Mouse (Mus musculus): ENCODE data around the gene Hikeshi. TPM values are rescaled to one million over a fixed set of nuclear protein-coding genes. Genes with fewer than 3 reads are reported as not detected.

Gene Hikeshi
- polyA plus RNA-seq, 1 experiment: 80.6 TPM

GRCm38 (mm10) chr7:89912356-89912755 is 28.6 kb downstream of the Hikeshi start:
- no peak overlapping the region for H3K27ac ChIP-seq (ENCODE audit: insufficient read depth, low read length)

GRCm38 (mm10) chr7:89909711-89910110 is 31.3 kb downstream of the Hikeshi start:
- DNase-seq: no peak
- 49% methylated on average over 4 of the region's 4 CpGs for WGBS
- no peak for TF ChIP-seq POLR2A (IDR thresholded peaks at IDR 0.05; ENCODE audit: borderline replicate concordance, insufficient read depth, low read length)
- no peak for TF ChIP-seq CTCF (IDR thresholded peaks at IDR 0.05; ENCODE audit: borderline replicate concordance, insufficient read depth, low read depth, low read length)
- H3K4me1 ChIP-seq (ENCODE audit: control insufficient read depth, insufficient read depth, low read length): no peaks in the 10 kb centered on the region
- no peaks in the 10 kb centered on the region for H3K27me3 ChIP-seq (ENCODE audit: control insufficient read depth, insufficient read depth, low read length)
- H3K4me3 ChIP-seq (replicated peaks; ENCODE audit: insufficient read depth, low read depth, low read length): no peak overlapping the region
- H3K27ac ChIP-seq (ENCODE audit: insufficient read depth, low read length): no peak overlapping the region

More at GRCm38 (mm10) chr7:89912356-89912755, 28.6 kb downstream of the Hikeshi start:
- no peak for DNase-seq
- H3K27me3 ChIP-seq (ENCODE audit: control insufficient read depth, insufficient read depth, low read length): no peaks in the 10 kb centered on the region
- TF ChIP-seq POLR2A (IDR thresholded peaks at IDR 0.05; ENCODE audit: borderline replicate concordance, insufficient read depth, low read length) (no peak), CTCF (IDR thresholded peaks at IDR 0.05; ENCODE audit: borderline replicate concordance, insufficient read depth, low read depth, low read length) (no peak)
- H3K4me3 ChIP-seq (replicated peaks; ENCODE audit: insufficient read depth, low read depth, low read length): no peak overlapping the region
- H3K4me1 ChIP-seq (ENCODE audit: control insufficient read depth, insufficient read depth, low read length): peaks cover 6% of the 10 kb centered on the region; the same call in 1 of the 2 replicates
- 92% methylated on average over 3 of the region's 3 CpGs for WGBS

- DNase-seq: no peak
- Histone ChIP-seq H3K4me1 (ENCODE audit: control insufficient read depth, insufficient read depth, low read length) (no peaks in the 10 kb centered on the region), H3K27me3 (ENCODE audit: control insufficient read depth, insufficient read depth, low read length) (no peaks in the 10 kb centered on the region), H3K27ac (ENCODE audit: insufficient read depth, low read length) (no peak overlapping the region), H3K4me3 (replicated peaks; ENCODE audit: insufficient read depth, low read depth, low read length) (no peak overlapping the region)
- WGBS: 80% methylated on average over 20 of the region's 20 CpGs
- TF ChIP-seq POLR2A (IDR thresholded peaks at IDR 0.05; ENCODE audit: borderline replicate concordance, insufficient read depth, low read length) (no peak), CTCF (IDR thresholded peaks at IDR 0.05; ENCODE audit: borderline replicate concordance, insufficient read depth, low read depth, low read length) (no peak)
Observed at GRCm38 (mm10) chr7:89908899-89909621, 31.9 kb downstream of the Hikeshi start.

GRCm38 (mm10) chr7:89908421-89908820 is 32.6 kb downstream of the Hikeshi start:
- TF ChIP-seq CTCF (IDR thresholded peaks at IDR 0.05; ENCODE audit: borderline replicate concordance, insufficient read depth, low read depth, low read length): no peak
- no peak for TF ChIP-seq POLR2A (IDR thresholded peaks at IDR 0.05; ENCODE audit: borderline replicate concordance, insufficient read depth, low read length)
- no peak overlapping the region for H3K27ac ChIP-seq (ENCODE audit: insufficient read depth, low read length)
- no peaks in the 10 kb centered on the region for H3K27me3 ChIP-seq (ENCODE audit: control insufficient read depth, insufficient read depth, low read length)
- no peaks in the 10 kb centered on the region for H3K4me1 ChIP-seq (ENCODE audit: control insufficient read depth, insufficient read depth, low read length)
- DNase-seq: no peak
- WGBS: 71% methylated on average over 7 of the region's 7 CpGs
- no peak overlapping the region for H3K4me3 ChIP-seq (replicated peaks; ENCODE audit: insufficient read depth, low read depth, low read length)

- WGBS: 20% methylated on average over 8 of the region's 8 CpGs
- no peak overlapping the region for H3K4me3 ChIP-seq (replicated peaks; ENCODE audit: insufficient read depth, low read depth, low read length)
- DNase-seq: peak; percentile 56 to 68
- no peaks in the 10 kb centered on the region for H3K4me1 ChIP-seq (ENCODE audit: control insufficient read depth, insufficient read depth, low read length)
- TF ChIP-seq POLR2A (IDR thresholded peaks at IDR 0.05; ENCODE audit: borderline replicate concordance, insufficient read depth, low read length): no peak
- peak; percentile 72; the same call in 1 of the 2 replicates for TF ChIP-seq CTCF (IDR thresholded peaks at IDR 0.05; ENCODE audit: borderline replicate concordance, insufficient read depth, low read depth, low read length)
- no peaks in the 10 kb centered on the region for H3K27me3 ChIP-seq (ENCODE audit: control insufficient read depth, insufficient read depth, low read length)
- H3K27ac ChIP-seq (ENCODE audit: insufficient read depth, low read length): no peak overlapping the region
Observed at GRCm38 (mm10) chr7:89907950-89908349, 33.1 kb downstream of the Hikeshi start.

GRCm38 (mm10) chr7:89903442-89904343 is 37.3 kb downstream of the Hikeshi start, which contains the start of gene Ccdc81:
Gene Ccdc81 (minus strand): TSS chr7:89903629.
- DNase-seq: no peak
- no peak for TF ChIP-seq POLR2A (IDR thresholded peaks at IDR 0.05; ENCODE audit: borderline replicate concordance, insufficient read depth, low read length)
- no peak for TF ChIP-seq CTCF (IDR thresholded peaks at IDR 0.05; ENCODE audit: borderline replicate concordance, insufficient read depth, low read depth, low read length)
- no peaks in the 10 kb centered on the region for H3K27me3 ChIP-seq (ENCODE audit: control insufficient read depth, insufficient read depth, low read length)
- 38% methylated on average over 22 of the region's 22 CpGs for WGBS
- H3K4me3 ChIP-seq (replicated peaks; ENCODE audit: insufficient read depth, low read depth, low read length): no peak within 1 kb of the TSS
- H3K27ac ChIP-seq (ENCODE audit: insufficient read depth, low read length): no peak within 1 kb of the TSS
- no peaks in the 10 kb centered on the region for H3K4me1 ChIP-seq (ENCODE audit: control insufficient read depth, insufficient read depth, low read length)

GRCm38 (mm10) chr7:89903007-89903406 is 38.0 kb downstream of the Hikeshi start:
- no peaks in the 10 kb centered on the region for H3K4me1 ChIP-seq (ENCODE audit: control insufficient read depth, insufficient read depth, low read length)
- WGBS: 85% methylated on average over 8 of the region's 8 CpGs
- TF ChIP-seq POLR2A (IDR thresholded peaks at IDR 0.05; ENCODE audit: borderline replicate concordance, insufficient read depth, low read length) (no peak), CTCF (IDR thresholded peaks at IDR 0.05; ENCODE audit: borderline replicate concordance, insufficient read depth, low read depth, low read length) (no peak)

More at GRCm38 (mm10) chr7:89903007-89903406, 38.0 kb downstream of the Hikeshi start:
- H3K27me3 ChIP-seq (ENCODE audit: control insufficient read depth, insufficient read depth, low read length): no peaks in the 10 kb centered on the region
- H3K27ac ChIP-seq (ENCODE audit: insufficient read depth, low read length): no peak overlapping the region
- no peak for DNase-seq
- H3K4me3 ChIP-seq (replicated peaks; ENCODE audit: insufficient read depth, low read depth, low read length): no peak overlapping the region
